Mouse (Mus musculus): ENCODE measurements around the gene D130040H23Rik.

D130040H23Rik gene

DNA sequence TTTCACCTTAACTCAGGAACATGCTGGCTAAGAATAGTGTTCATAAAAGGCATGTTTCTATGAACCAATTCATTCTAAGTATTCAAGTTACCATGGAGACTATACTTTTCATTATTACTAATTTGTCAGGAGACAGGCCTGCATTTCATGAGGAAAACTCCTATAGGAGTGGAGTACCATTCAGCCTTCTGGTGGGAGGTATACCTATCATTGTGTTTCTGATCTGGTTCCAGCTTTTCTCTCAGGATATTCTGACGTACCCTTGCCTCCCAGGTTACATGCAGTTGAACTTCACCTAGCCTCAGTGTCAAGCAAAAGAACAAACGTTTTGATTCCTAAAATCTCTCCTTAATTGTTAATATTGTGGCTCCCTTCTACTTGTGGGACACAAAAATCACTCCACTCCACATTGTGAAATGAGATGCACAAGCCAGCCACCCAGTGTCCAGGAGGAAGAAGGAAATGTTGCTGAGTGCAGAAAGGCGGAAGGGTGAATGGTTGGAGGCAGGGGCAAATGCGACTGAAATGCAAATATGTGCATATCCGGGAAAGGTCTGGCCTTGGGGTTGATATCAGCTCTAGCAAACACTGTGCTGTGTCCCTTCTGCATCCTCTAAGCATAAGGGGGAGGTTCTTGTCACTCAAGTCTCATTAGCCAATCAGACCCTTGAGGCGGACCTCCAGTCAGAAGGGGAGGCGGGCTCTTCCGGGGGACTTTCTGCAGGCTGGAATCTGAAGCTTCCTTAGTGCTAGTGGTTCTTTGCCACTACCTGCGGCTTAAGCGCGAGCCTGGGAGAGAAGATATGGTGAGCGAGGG is at the start of gene D130040H23Rik:
Gene D130040H23Rik, plus strand, starts transcription at position 695 of the 817 bp plus-strand sequence.
- DNase-seq (ENCODE audit: extremely low spot score), result peak; percentile 80

DNA sequence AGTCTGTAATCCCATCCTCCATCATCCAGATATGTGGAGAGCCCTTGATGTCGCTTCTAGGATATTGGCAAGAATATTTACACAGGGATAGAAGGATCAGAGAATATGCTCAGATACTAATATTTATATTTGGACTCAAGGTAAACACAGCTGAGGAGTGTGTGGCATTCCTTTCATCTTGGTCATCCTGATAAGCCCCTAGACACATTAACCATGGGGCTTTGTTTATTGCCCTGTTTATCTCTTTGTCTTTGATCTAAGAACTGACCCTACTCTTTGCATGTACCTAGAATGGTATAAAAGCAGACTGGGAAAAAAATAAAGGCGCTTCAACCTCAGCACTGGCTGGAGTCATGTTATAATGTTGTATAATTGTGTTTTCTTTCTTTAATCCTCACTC is 28.3 kb upstream of the D130040H23Rik start:
- no peak for DNase-seq (ENCODE audit: extremely low spot score)

DNA sequence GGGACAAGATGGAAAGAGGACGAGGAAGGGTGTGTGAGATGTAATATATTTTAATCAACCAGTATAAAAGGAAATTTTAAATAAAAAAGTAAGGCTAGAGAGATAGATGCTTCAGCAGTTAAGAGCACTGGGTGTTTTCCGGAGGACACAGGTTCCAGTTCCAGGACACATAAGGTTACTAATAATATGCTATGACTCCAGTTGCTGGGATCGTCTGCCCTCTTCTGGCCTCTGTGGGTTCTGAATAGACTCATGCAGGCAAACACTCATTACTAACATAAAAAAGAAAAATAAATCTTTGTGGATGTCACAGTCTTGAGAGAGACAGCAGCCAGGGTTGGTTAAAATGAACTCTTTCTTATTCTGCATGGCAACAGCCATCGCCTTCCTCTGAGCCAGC is 2.4 kb upstream of the D130040H23Rik start:
- no peak for DNase-seq (ENCODE audit: extremely low spot score)

DNA sequence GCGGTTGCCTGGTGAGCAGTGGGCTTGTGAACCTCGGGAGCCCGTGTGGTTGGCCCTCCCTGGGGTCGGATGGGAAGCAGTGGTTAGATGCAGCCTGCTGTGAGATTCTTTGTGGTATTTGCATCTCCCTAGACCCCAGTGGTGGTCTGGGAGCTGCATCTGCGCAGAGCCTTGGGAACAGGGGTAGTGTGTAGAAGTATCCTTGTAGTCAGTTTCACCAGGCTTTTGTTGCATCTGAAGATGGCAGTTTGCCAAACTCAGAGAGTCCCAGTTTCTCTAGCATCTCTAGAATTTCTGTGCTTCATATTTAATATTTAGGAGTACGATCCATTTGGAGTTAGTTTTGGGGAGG is 299 bp downstream of the D130040H23Rik start:
- no peak for DNase-seq (ENCODE audit: extremely low spot score)

DNA sequence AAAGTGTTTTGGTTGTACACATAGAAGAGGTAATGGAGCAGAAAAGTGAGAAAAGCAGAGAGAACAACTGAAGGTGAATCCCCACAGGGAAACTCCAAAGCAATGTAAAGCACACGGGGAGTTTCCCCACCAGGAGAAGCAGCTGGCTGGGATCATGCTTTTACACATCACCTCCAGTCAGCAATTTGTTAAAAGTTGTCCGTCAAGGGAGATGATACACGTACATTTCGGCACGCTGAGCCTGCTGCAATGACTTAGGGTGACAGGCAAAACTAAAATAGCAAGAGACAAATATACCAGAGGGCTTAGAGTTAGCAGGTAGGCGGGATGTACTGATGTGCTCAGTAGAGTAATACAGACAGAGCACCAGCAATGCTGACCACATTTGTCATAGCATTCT is 1.6 kb downstream of the D130040H23Rik start:
- DNase-seq (ENCODE audit: extremely low spot score), result no peak

DNA sequence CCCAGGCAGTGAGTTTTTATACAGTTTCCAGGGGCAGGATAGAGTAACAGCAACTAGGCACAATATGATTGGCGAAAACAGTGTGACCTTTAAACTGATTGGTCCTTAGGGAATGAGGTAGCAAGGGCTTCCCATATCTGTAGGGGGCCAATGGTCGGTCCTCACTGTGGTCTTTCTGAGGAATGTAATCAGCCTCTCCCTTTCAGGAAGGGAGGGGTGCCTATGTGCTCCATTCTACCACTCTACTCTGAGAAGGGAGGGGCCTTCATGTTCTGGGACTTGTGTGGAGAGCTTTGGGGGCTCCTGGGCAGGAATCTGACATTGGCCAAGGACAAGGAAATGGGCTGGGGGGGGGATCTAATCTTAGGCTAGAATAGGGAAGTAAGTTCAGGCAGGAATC is 53.9 kb downstream of the D130040H23Rik start:
- DNase-seq (ENCODE audit: extremely low spot score), result no peak

- peak; percentile 79 for DNase-seq (ENCODE audit: extremely low spot score)
Measured at GRCm38 (mm10) chr8:69328301-69329288, 57.7 kb downstream of the D130040H23Rik start.

DNA sequence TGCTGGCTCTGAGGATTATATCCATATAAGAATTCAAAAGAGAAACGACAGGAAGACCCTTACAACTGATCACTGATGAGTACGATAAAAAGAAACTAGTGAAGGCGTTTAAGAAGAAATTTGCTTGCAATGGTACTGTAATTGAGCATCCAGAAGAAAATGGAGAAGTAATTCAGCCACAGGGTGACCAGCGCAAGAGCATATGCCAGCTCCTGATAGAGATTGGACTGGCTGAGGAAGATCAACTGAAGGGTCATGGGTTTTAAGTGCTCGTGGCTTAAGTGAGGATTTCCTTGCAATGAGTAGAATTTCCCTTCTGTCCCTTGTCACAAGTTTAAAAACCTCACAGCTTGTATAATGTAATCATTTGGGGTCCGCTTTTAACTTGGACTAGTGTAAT is 58.4 kb downstream of the D130040H23Rik start:
- DNase-seq (ENCODE audit: extremely low spot score), result peak; percentile 1

Data from embryo, embryonic 9.5 days (tissue).